Mouse (Mus musculus) thymus, postnatal 0 days (tissue): ENCODE data around the gene Vmn2r48. TPM values are rescaled to one million over a fixed set of nuclear protein-coding genes. Genes with fewer than 3 reads are reported as not detected.
"Not testable (repeated sequence)": the region's sequence is repeated elsewhere in the genome, so short reads cannot be mapped to it uniquely, and the experiment has no call there.

ENCODE experiments used
- DNase-seq: peaks from one replicate; pipeline ENCODE4 v3.0.0-alpha.2; 2015; ENCODE audit warnings: low spot score
- polyA plus RNA-seq: library from polyadenylated mRNA; unstranded; fragments of >200 nt; fragmentation: Nextera tagmentation; extraction: Ambion mirVana; gene quantifications from 2 replicates; pipeline ENCODE4 v1.2.1, GENCODE M21; 2015

The Vmn2r48 gene
- polyA plus RNA-seq: not detected in 2 replicates

DNA sequence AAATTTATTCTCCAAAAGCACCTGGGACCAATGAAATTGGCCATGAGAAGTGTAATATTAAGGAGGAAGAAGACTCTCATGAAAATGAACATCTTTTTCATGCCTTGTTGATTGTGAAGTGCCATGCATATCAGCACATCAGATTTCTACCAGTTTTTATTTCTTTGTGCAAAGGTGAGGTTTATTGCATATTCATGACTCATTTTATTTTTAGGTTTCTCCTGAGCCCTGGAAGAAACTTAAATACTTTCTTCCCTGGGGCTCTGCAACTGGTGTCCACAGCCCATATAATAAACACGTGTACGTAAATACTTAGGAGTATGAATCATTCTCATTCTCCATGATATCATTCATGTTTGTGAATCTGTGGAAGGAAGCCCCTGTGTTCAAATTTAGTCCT is at the start of gene Vmn2r48:
TSS of gene Vmn2r48 (minus strand) at position 101 of the 400 bp plus-strand sequence.
- not testable (repeated sequence) for DNase-seq

DNA sequence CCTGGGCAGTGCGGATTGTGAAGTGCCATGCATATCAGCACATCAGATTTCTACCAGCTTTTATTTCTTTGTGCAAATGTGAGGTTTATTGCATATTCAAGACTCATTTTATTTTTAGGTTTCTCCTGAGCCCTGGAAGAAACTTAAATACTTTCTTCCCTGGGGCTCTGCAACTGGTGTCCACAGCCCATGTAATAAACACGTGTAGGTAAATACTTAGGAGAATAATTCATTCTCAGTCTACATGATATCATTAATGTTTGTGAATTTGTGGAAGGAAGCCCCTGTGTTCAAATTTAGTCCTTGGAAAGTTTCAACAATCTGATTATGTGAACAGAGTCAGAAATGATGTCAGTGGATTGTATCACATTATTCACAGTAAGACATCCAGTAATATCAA is 38.8 kb upstream of the Vmn2r48 start, which contains the start of gene Vmn2r49:
TSS of gene Vmn2r49 (minus strand) at position 101 of the 400 bp plus-strand sequence.
- DNase-seq: not testable (repeated sequence)

Other genes starting within 250 kb of the Vmn2r48 start
- not detected in 2 replicates for gene Vmn2r46, start 183.0 kb downstream of the Vmn2r48 start, polyA plus RNA-seq
- not detected in 2 replicates for gene Vmn2r47, start 112.3 kb downstream of the Vmn2r48 start, polyA plus RNA-seq
- not detected in 2 replicates for gene Vmn2r49, start 38.7 kb upstream of the Vmn2r48 start, polyA plus RNA-seq
- not detected in 2 replicates for gene Vmn2r50, start 99.7 kb upstream of the Vmn2r48 start, polyA plus RNA-seq
- gene Vmn2r51, start 152.2 kb upstream of the Vmn2r48 start, polyA plus RNA-seq: not detected in 2 replicates
- not detected in 2 replicates for gene Vmn2r52, start 223.0 kb upstream of the Vmn2r48 start, polyA plus RNA-seq